Mouse (Mus musculus) brain, embryonic 14.5 days (tissue): ENCODE measurements around the gene Fam84b.

Experiments
- CTCF ChIP-seq: fragments of 200-500 bp; IDR thresholded peaks from 2 replicates; pipeline ENCODE4 v1.5.1; 2012; ENCODE audit warnings: inconsistent platforms, mild to moderate bottlenecking, moderate library complexity, borderline replicate concordance; ENCODE audit not compliant: insufficient read depth, insufficient read length; ENCODE audit errors: extremely low read depth
- POLR2A ChIP-seq: fragments of 200-500 bp; IDR thresholded peaks from 2 replicates; pipeline ENCODE4 v1.6.1; 2012; ENCODE audit warnings: mild to moderate bottlenecking, inconsistent platforms, borderline replicate concordance; ENCODE audit not compliant: poor library complexity, insufficient read depth, insufficient read length, severe bottlenecking; ENCODE audit errors: extremely low read depth

DNA sequence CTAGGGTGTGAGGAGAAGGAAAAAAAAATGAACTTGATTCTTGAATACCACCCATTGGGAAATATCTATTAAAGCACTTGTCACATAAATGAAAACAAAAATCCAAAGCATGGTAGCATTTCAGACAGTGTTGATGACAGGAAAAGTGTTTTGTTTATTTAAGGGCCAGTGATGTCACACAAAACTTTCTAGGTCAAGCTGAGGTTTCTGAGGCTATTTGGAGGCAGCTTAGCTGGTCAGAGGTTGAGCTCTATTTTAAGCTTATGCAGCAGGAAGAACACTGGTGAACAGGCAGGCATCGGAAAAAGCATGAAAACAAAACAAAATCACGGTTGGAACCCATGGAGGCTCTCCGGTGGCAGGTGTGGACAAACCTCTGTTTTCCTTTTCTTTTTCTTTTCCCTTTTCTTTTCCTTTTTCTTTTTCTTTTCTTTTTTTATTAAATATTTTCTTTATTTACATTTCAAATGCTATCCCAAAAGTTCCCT is 39.4 kb upstream of the Fam84b start:
- TF ChIP-seq CTCF: no peak
- TF ChIP-seq POLR2A: no peak
